Mouse (Mus musculus): Measurements from ENCODE around the gene Ppargc1a. TPM values are rescaled to one million over a fixed set of nuclear protein-coding genes. Genes with fewer than 3 reads are reported as not detected.

The Ppargc1a gene
- polyA plus RNA-seq, 1 experiment: 2.1 TPM

GRCm38 (mm10) chr5:51412303-51413117, 155.0 kb downstream of the Ppargc1a start:
- no peak overlapping the region for H3K4me2 ChIP-seq (ENCODE audit: low read depth)
- H3ac ChIP-seq (ENCODE audit: control insufficient read depth, insufficient read length): no peak overlapping the region
- no peak for TF ChIP-seq TCF12 (IDR thresholded peaks at IDR 0.05; ENCODE audit: insufficient read depth, poor library complexity, severe bottlenecking)
- TF ChIP-seq TCF3 (IDR thresholded peaks at IDR 0.05; ENCODE audit: insufficient read length, low read depth): no peak
- no peak for TF ChIP-seq POLR2AphosphoS2 (IDR thresholded peaks at IDR 0.05; ENCODE audit: insufficient read length, low read depth)
- TF ChIP-seq CEBPB (IDR thresholded peaks at IDR 0.05; ENCODE audit: insufficient read depth, poor library complexity, severe bottlenecking): no peak
- no peak for TF ChIP-seq USF1 (IDR thresholded peaks at IDR 0.05; ENCODE audit: low read depth)
- no peak for TF ChIP-seq MYOG (IDR thresholded peaks at IDR 0.05; ENCODE audit: control insufficient read depth in 1 of 3, insufficient read depth in 1 of 3, insufficient read length in 2 of 3, low read depth in 2 of 3)
- TF ChIP-seq SRF (IDR thresholded peaks at IDR 0.05; ENCODE audit: control insufficient read depth, insufficient read length, low read depth): no peak
- TF ChIP-seq MAX (IDR thresholded peaks at IDR 0.05; ENCODE audit: low read depth): no peak
- TF ChIP-seq E2F4 (IDR thresholded peaks at IDR 0.05; ENCODE audit: insufficient read depth): no peak
- TF ChIP-seq POLR2A (IDR thresholded peaks at IDR 0.05; ENCODE audit: insufficient read length, low read depth): no peak
- TF ChIP-seq REST (IDR thresholded peaks at IDR 0.05; ENCODE audit: insufficient read depth, insufficient read length): no peak
- no peak for TF ChIP-seq MYOD1 (IDR thresholded peaks at IDR 0.05; ENCODE audit: control insufficient read depth in 1 of 3, insufficient read length in 2 of 3, low read depth in 2 of 3)
- no peaks in the 10 kb centered on the region for H3K27me3 ChIP-seq (ENCODE audit: control insufficient read depth, insufficient read depth, insufficient read length)
- no peaks in the 10 kb centered on the region for H3K36me3 ChIP-seq (ENCODE audit: control insufficient read depth, insufficient read depth)
- H3K79me2 ChIP-seq (ENCODE audit: control insufficient read depth, insufficient read depth): no peaks in the 10 kb centered on the region
- no peak overlapping the region for H3K4me3 ChIP-seq

GRCm38 (mm10) chr5:51410006-51410405, 157.5 kb downstream of the Ppargc1a start:
- H3K27me3 ChIP-seq (ENCODE audit: control insufficient read depth, insufficient read depth, insufficient read length): no peaks in the 10 kb centered on the region
- H3K79me2 ChIP-seq (ENCODE audit: control insufficient read depth, insufficient read depth): no peaks in the 10 kb centered on the region
- H3K4me3 ChIP-seq: no peak overlapping the region
- no peak overlapping the region for H3ac ChIP-seq (ENCODE audit: control insufficient read depth, insufficient read length)
- TF ChIP-seq REST (IDR thresholded peaks at IDR 0.05; ENCODE audit: insufficient read depth, insufficient read length): no peak
- no peak for TF ChIP-seq POLR2AphosphoS2 (IDR thresholded peaks at IDR 0.05; ENCODE audit: insufficient read length, low read depth)
- TF ChIP-seq CEBPB (IDR thresholded peaks at IDR 0.05; ENCODE audit: insufficient read depth, poor library complexity, severe bottlenecking): no peak
- TF ChIP-seq MYOG (IDR thresholded peaks at IDR 0.05; ENCODE audit: control insufficient read depth in 1 of 3, insufficient read depth in 1 of 3, insufficient read length in 2 of 3, low read depth in 2 of 3): no peak
- TF ChIP-seq POLR2A (IDR thresholded peaks at IDR 0.05; ENCODE audit: insufficient read length, low read depth): no peak
- TF ChIP-seq E2F4 (IDR thresholded peaks at IDR 0.05; ENCODE audit: insufficient read depth): no peak
- TF ChIP-seq MAX (IDR thresholded peaks at IDR 0.05; ENCODE audit: low read depth): no peak
- no peak for TF ChIP-seq MYOD1 (IDR thresholded peaks at IDR 0.05; ENCODE audit: control insufficient read depth in 1 of 3, insufficient read length in 2 of 3, low read depth in 2 of 3)
- no peak for TF ChIP-seq USF1 (IDR thresholded peaks at IDR 0.05; ENCODE audit: low read depth)
- no peak for TF ChIP-seq SRF (IDR thresholded peaks at IDR 0.05; ENCODE audit: control insufficient read depth, insufficient read length, low read depth)
- no peak for TF ChIP-seq TCF12 (IDR thresholded peaks at IDR 0.05; ENCODE audit: insufficient read depth, poor library complexity, severe bottlenecking)
- TF ChIP-seq TCF3 (IDR thresholded peaks at IDR 0.05; ENCODE audit: insufficient read length, low read depth): no peak
- no peak overlapping the region for H3K4me2 ChIP-seq (ENCODE audit: low read depth)
- no peaks in the 10 kb centered on the region for H3K36me3 ChIP-seq (ENCODE audit: control insufficient read depth, insufficient read depth)

GRCm38 (mm10) chr5:51406406-51406805, 161.1 kb downstream of the Ppargc1a start:
- H3K4me3 ChIP-seq: no peak overlapping the region
- TF ChIP-seq USF1 (IDR thresholded peaks at IDR 0.05; ENCODE audit: low read depth) (no peak), TCF3 (IDR thresholded peaks at IDR 0.05; ENCODE audit: insufficient read length, low read depth) (no peak), CEBPB (IDR thresholded peaks at IDR 0.05; ENCODE audit: insufficient read depth, poor library complexity, severe bottlenecking) (no peak), MAX (IDR thresholded peaks at IDR 0.05; ENCODE audit: low read depth) (no peak), TCF12 (IDR thresholded peaks at IDR 0.05; ENCODE audit: insufficient read depth, poor library complexity, severe bottlenecking) (no peak), POLR2AphosphoS2 (IDR thresholded peaks at IDR 0.05; ENCODE audit: insufficient read length, low read depth) (no peak), MYOG (IDR thresholded peaks at IDR 0.05; ENCODE audit: control insufficient read depth in 1 of 3, insufficient read depth in 1 of 3, insufficient read length in 2 of 3, low read depth in 2 of 3) (no peak), POLR2A (IDR thresholded peaks at IDR 0.05; ENCODE audit: insufficient read length, low read depth) (no peak), SRF (IDR thresholded peaks at IDR 0.05; ENCODE audit: control insufficient read depth, insufficient read length, low read depth) (no peak), MYOD1 (IDR thresholded peaks at IDR 0.05; ENCODE audit: control insufficient read depth in 1 of 3, insufficient read length in 2 of 3, low read depth in 2 of 3) (no peak), REST (IDR thresholded peaks at IDR 0.05; ENCODE audit: insufficient read depth, insufficient read length) (no peak)
- H3K36me3 ChIP-seq (ENCODE audit: control insufficient read depth, insufficient read depth): no peaks in the 10 kb centered on the region
- H3ac ChIP-seq (ENCODE audit: control insufficient read depth, insufficient read length): no peak overlapping the region
- no peaks in the 10 kb centered on the region for H3K79me2 ChIP-seq (ENCODE audit: control insufficient read depth, insufficient read depth)
- no peak overlapping the region for H3K4me2 ChIP-seq (ENCODE audit: low read depth)
- no peaks in the 10 kb centered on the region for H3K27me3 ChIP-seq (ENCODE audit: control insufficient read depth, insufficient read depth, insufficient read length)

Measured in myocyte (in vitro differentiated cells).